Mouse (Mus musculus) midbrain, embryonic 16.5 days (tissue): Measurements from ENCODE around the gene Atox1. TPM values are rescaled to one million over a fixed set of nuclear protein-coding genes. Genes with fewer than 3 reads are reported as not detected.

Experiments
- ATAC-seq: fragments of 200-750 bp; cut with Nextera tagmentation; 2 replicates; pipeline ENCODE4 v1.8.0; 2017; ENCODE audit warnings: moderate TSS enrichment
- H3K27ac ChIP-seq: fragments of 300-500 bp; sonication (generic); 2 replicates; pipeline ENCODE4 v1.5.1; 2014; ENCODE audit warnings: mild to moderate bottlenecking, low read length, mixed read lengths
- H3K27me3 ChIP-seq: fragments of 300-500 bp; sonication (generic); 2 replicates; pipeline ENCODE4 v1.6.1; 2014; ENCODE audit warnings: low read depth, low read length, mixed read lengths; ENCODE audit not compliant: control insufficient read depth, insufficient read depth
- H3K36me3 ChIP-seq: fragments of 300-500 bp; sonication (generic); 2 replicates; pipeline ENCODE4 v1.6.1; 2014; ENCODE audit warnings: mild to moderate bottlenecking, low read length, moderate library complexity, mixed read lengths; ENCODE audit not compliant: control insufficient read depth, insufficient read depth
- H3K4me1 ChIP-seq: fragments of 300-500 bp; sonication (generic); 2 replicates; pipeline ENCODE4 v1.6.1; 2014; ENCODE audit warnings: mild to moderate bottlenecking, low read length, mixed read lengths; ENCODE audit not compliant: control insufficient read depth, insufficient read depth
- H3K4me2 ChIP-seq: fragments of 300-500 bp; sonication (generic); 2 replicates; pipeline ENCODE4 v1.6.1; 2014; ENCODE audit warnings: mild to moderate bottlenecking, low read length, mixed read lengths
- H3K4me3 ChIP-seq: fragments of 300-500 bp; sonication (generic); 2 replicates; pipeline ENCODE4 v1.5.1; 2014; ENCODE audit warnings: low read depth, mild to moderate bottlenecking, low read length, moderate library complexity, mixed read lengths
- H3K9ac ChIP-seq: fragments of 300-500 bp; sonication (generic); 2 replicates; pipeline ENCODE4 v1.6.1; 2014; ENCODE audit warnings: low read depth, low read length, mixed read lengths
- H3K9me3 ChIP-seq: fragments of 300-500 bp; sonication (generic); replicated peaks from 2 replicates; pipeline ENCODE4 v1.6.1; 2014; ENCODE audit warnings: mild to moderate bottlenecking, low read length, mixed read lengths; ENCODE audit not compliant: control insufficient read depth, poor library complexity, severe bottlenecking
- WGBS: fragments of 180-500 bp; shearing (Covaris S2); extraction: QIAGEN DNeasy Blood & Tissue Kit; methylation state at CpG from one replicate; pipeline ENCODE4 v1.1.7; 2014; 5-methylcytosine and 5-hydroxymethylcytosine counted together
- microRNA-seq: library from miRNA; unstranded; fragments of <30 nt; microRNA quantifications from one replicate; pipeline ENCODE4, GENCODE M21; 2017
- polyA plus RNA-seq: library from polyadenylated mRNA; unstranded; fragments of >200 nt; fragmentation: Nextera tagmentation; extraction: Ambion mirVana; gene quantifications from 2 replicates; pipeline ENCODE4 v1.2.1, GENCODE M21; 2015

Gene Atox1
- polyA plus RNA-seq, 1 experiment from 2014 or later, result 215 TPM

DNA sequence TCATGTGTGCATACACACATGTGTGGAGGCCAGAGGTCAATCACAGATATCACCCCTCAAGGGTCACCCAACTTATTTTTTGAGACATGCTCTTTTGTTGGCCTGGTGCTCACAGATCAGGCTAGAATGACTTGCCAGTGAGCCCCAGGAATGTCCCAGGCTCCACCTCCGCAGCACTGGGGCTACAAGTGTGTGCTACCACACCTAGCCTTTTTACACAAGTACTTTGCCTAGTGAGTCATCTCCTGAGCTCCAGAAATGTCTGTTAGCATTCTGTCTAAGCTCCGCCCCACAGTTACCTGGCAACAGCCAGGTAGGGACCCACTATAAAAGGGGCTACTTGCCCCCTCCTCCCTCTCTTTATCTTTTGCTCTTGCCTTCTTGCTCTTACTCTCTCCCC, 60.2 kb downstream of the Atox1 start:
- WGBS, result 93% methylated on average over 2 of the region's 2 CpGs
- Histone ChIP-seq H3K4me3 (no peak overlapping the region), H3K9ac (no peak overlapping the region), H3K27me3 (no peaks in the 10 kb centered on the region), H3K27ac (no peak overlapping the region), H3K36me3 (no peaks in the 10 kb centered on the region), H3K4me2 (no peak overlapping the region), H3K9me3 (no peaks in the 10 kb centered on the region), H3K4me1 (no peaks in the 10 kb centered on the region)
- no peak for ATAC-seq

DNA sequence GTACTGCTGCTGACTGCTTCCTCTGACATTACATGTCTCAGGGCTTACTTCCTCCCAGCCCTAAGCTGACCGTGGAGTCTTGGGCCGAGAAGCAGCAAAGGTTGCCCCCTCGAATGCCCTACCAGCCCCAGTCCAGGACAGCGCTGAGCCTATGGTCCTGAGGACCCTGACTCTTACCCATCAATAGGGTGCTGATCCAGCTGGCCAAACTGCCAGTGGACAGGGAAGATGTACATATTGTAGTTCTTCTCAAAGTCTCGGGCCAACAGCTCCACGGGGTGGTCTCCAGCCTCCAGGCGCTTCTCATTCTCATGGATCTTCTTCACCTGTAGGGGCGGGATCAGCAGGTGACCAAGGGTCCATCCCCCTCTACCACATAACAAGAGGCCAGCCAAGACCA, 62.7 kb downstream of the Atox1 start:
- H3K4me3 ChIP-seq, result no peak overlapping the region
- H3K27me3 ChIP-seq, result no peaks in the 10 kb centered on the region
- H3K9ac ChIP-seq, result no peak overlapping the region
- no peaks in the 10 kb centered on the region for H3K9me3 ChIP-seq
- WGBS, result 94% methylated on average over 8 of the region's 8 CpGs
- no peaks in the 10 kb centered on the region for H3K4me1 ChIP-seq
- ATAC-seq, result no peak
- H3K36me3 ChIP-seq, result no peaks in the 10 kb centered on the region
- no peak overlapping the region for H3K27ac ChIP-seq
- H3K4me2 ChIP-seq, result no peak overlapping the region

DNA sequence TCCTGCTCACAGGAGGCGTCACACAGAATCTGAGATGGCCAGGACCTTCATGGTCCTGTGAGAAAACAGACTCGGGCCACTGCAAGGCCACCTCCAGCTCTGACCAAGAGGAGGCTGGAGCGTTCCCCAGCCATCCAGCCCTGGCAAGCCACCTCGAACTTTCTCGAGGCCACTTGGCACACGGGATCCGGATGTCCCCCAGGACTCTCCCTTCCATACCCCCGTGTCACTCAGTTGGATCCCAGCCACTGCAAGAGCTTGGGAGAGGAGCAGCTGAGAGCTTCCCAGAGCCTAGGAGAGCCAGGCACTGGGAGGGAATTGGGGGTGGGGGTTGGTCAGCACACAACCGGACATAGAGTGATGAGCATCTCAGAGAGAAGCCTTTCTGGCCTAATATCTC, 63.6 kb downstream of the Atox1 start:
- 94% methylated on average over 9 of the region's 9 CpGs for WGBS
- Histone ChIP-seq H3K4me3 (no peak overlapping the region), H3K9ac (no peak overlapping the region), H3K4me2 (no peak overlapping the region), H3K36me3 (no peaks in the 10 kb centered on the region), H3K4me1 (no peaks in the 10 kb centered on the region), H3K27me3 (no peaks in the 10 kb centered on the region), H3K9me3 (no peaks in the 10 kb centered on the region), H3K27ac (no peak overlapping the region)
- ATAC-seq, result no peak

DNA sequence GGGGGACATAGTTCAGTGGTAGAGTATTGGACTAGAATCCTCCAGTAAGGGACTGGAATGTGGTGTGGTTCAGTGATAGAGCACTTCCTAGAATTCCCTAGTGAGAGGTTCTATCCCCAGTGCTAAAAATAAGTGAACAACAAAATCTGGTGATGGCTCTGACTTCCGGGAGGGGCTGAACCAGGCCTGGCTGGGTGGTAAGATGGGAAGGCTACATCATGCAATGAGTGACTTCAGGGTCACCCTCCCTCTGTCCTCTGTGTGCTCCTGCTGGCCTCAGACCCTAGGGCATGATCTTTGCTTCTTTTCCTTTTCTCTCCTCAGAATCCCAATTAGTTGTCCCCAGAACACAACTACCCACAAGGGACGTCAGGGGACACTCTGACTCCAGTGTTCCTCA, 64.0 kb downstream of the Atox1 start:
- Histone ChIP-seq H3K9me3 (no peaks in the 10 kb centered on the region), H3K27ac (no peak overlapping the region), H3K4me2 (no peak overlapping the region), H3K27me3 (no peaks in the 10 kb centered on the region), H3K36me3 (no peaks in the 10 kb centered on the region), H3K4me3 (no peak overlapping the region), H3K9ac (no peak overlapping the region), H3K4me1 (no peaks in the 10 kb centered on the region)
- ATAC-seq, result no peak
- 84% methylated on average over 2 of the region's 2 CpGs for WGBS

Small RNA genes lying within 50 kb of the gene (microRNA-seq; reads per million reads assigned to microRNA genes)
- not detected for gene Mir7652

Other genes with a start within 250 kb of the Atox1 start
- 0.07 and 0.08 TPM in 2 replicates for gene Fat2, start 124.7 kb downstream of the Atox1 start, polyA plus RNA-seq
- gene Sparc, start 38.1 kb downstream of the Atox1 start, polyA plus RNA-seq, result 426 and 452 TPM in 2 replicates
- 92.4 and 103 TPM in 2 replicates for gene G3bp1, start 8.4 kb upstream of the Atox1 start, polyA plus RNA-seq
- gene Glra1, start 147.0 kb upstream of the Atox1 start, polyA plus RNA-seq, result 0.32 and 0.44 TPM in 2 replicates